Mouse (Mus musculus): ENCODE results near the gene Spef2.

DNA sequence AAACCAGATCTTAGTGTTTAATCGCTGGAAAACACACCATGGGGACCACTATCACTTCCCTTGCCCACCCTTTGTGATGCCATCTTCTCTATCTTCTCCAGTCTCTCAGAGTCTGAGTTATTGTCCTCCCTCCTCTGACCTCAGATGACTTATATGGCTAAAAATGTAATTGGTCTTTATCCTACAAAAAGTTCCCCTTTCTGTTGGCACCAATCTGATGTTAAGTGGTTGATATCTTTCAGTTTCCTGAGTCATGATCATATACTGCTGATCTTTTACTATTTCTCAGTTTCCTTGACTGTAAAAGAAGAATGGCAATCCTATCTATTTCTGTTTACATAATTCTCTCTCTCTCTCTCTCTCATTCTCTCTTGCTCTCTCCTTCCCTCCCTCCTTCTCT, 119.0 kb downstream of the Spef2 start:
- no peak for TF ChIP-seq POLR2AphosphoS2 (IDR thresholded peaks at IDR 0.05; ENCODE audit: insufficient read length, low read depth)
- TF ChIP-seq POLR2A (IDR thresholded peaks at IDR 0.05; ENCODE audit: insufficient read length, low read depth), result no peak
- no peak for TF ChIP-seq MAX (IDR thresholded peaks at IDR 0.05; ENCODE audit: low read depth)

Measured in myocyte (in vitro differentiated cells).